Mouse (Mus musculus): ENCODE measurements at regions not wholly inside any gene's neighbourhood (a gene's known extent, or its start where the extent isn't known, plus 50 kb on each side); places are given as distances from the start of the nearest gene placed in this dataset.
A peak's percentile ranks its signal among the peaks of the same experiment; 100 is the strongest.
"Not testable (repeated sequence)": the region's sequence is repeated elsewhere in the genome, so short reads cannot be mapped to it uniquely, and the experiment has no call there.

DNA sequence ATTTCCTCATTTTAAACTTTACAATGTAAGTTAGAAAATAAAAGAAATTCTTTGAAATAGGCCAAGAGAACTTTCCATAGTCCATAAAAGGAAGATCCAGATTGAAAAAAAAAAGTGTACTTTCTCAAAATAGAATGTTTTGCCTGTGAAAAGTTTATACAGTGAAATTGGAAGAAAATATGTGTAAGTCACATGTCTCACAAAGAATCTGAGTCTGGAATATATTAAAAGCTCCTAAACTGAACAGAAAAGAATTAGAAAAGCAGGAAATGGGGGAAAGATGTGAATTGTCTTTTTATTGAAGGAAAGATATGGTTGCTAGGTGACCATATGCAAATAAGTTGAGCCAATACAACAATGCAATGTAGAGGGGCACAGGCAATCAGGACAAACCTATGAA, 197.7 kb upstream of the Gm20594 start:
- DNase-seq, result no peak

DNA sequence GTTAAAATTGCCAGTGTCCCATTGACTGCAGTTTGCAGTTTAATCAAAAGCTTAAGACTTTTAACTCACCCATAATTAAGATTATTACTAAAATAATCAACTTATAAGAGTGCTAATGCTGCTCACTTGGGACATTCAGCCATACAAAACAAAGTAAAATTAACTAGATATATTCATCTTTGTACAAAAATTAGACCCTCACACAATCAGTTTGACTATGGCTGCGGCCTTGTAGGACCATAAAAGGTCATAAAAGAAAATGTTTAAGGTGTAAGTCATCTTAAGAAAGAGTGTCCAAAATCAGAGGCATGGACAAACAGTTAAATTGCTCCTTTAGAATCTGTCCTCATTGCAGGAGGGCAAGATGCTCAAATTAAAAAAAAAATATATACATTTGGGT, 186.0 kb upstream of the Gm20594 start:
- DNase-seq, result not testable (repeated sequence)

DNA sequence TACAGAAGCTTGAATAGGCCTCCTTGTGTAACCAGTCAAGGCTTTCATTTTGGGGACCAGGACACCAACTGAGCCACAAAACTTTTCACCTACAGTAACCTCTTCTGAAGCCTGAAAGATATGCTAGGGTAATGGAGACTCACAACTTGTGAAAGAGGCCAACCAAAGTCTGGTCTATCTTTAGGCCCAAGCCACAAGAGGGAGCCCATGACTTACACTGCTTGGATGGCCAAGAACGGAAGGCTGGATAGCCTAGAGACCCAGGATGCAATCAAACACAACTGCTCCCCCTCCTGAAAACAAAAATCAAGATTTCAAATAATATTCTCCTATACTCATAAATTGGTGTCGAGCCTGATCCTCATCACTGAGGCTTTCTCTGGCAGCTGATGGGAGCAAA, 166.4 kb upstream of the Gm20594 start:
- peak in 1 of 2 experiments; percentile 6 for DNase-seq

Measured in kidney, postnatal 4 days (tissue).